Mouse (Mus musculus): Measurements from ENCODE around the gene Prmt6. TPM values are rescaled to one million over a fixed set of nuclear protein-coding genes. Genes with fewer than 3 reads are reported as not detected.

Prmt6 gene
- total RNA-seq (2023) = 15.0 TPM

DNA sequence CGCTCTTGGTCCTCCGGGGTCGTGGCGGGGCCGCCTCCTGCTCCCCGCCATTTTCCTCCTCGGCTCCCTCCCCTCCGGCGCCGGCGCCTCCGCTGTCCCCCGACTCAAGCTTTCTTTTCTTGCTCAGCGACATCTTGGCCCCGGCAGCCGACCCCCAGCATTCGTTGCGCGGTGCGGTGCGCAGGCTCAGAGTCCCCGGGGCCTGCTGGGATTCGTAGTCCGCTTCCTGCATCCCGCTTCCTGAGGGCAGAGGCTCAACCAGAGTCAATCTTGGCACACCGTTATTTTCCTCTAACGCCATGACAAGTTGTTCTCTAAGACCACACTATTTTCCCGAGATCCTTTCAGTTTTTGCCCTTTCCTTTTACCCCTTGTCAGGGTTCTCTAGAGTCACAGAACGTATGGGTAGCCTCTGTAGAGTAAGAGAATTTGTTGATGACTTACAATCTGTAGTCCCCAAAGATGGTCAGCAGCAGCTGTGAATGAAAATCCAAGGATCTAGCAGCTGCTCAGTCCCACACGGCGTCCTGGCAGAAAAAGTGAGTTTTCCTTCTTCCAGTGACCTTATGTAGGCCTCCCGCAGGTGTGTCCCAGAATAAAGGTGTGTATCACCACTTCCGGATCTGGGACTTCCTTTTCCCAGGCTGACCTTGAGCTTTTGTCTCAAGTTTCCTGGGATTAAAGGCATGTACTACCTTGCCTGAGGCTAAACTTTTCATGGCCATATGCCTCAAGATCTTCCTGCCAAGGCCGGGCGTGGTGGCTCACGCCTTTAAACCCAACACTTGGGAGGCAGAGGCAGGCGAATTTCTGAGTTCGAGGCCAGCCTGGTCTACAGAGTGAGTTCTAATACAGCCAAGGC is at the start of gene Prmt6:
Gene Prmt6, minus strand, starts transcription at position 160 of the 862 bp plus-strand sequence.

Other genes with a start within 250 kb of the Prmt6 start
- gene Ntng1, start 107.0 kb downstream of the Prmt6 start, total RNA-seq (2023) = not detected

Data from CD4-positive naive resting alpha-beta T cell, adult 57 days (primary cell).